Mouse (Mus musculus): ENCODE measurements at regions not wholly inside any gene's neighbourhood (a gene's known extent, or its start where the extent isn't known, plus 50 kb on each side); places are given as distances from the start of the nearest gene placed in this dataset.

DNA sequence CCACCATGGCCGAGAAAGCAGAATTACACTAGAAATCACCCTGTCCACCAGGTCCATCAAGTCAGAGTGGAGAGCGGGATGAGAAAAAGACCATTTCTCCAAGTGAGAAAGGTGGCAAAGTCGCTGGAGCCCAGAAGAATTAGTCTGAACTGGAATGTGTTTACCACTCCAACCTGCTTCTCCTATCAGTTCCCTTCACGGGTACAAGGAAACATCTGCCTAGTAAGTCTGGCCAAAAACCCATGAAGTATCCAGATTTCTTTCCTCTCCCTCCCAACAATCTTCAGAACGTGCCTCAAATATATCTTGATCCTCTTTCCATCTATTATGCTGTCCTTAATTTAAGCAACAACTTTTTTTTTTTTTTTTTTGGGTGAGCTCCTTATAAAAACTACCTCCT lies 94.2 kb upstream of the Jun start:
- no peaks in the 10 kb centered on the region for H3K9me3 ChIP-seq (ENCODE audit: control insufficient read depth, low read length)
- 81% methylated on average over 5 of the region's 5 CpGs for WGBS
- H3K27me3 ChIP-seq (ENCODE audit: control insufficient read depth, insufficient read depth, low read length) = no peaks in the 10 kb centered on the region
- no peak overlapping the region for H3K4me2 ChIP-seq (replicated peaks; ENCODE audit: low read depth)
- no peaks in the 10 kb centered on the region for H3K4me1 ChIP-seq (replicated peaks; ENCODE audit: control insufficient read depth, insufficient read depth)
- ATAC-seq (ENCODE audit: low FRiP score, low TSS enrichment) (no peak), DNase-seq (ENCODE audit: low spot score) (no peak)
- no peak for TF ChIP-seq EP300 (optimal IDR thresholded peaks at IDR 0.05)
- no peak for TF ChIP-seq CTCF (IDR thresholded peaks at IDR 0.05; ENCODE audit: low read depth)
- H3K36me3 ChIP-seq (ENCODE audit: control insufficient read depth, insufficient read depth, low read length) = no peaks in the 10 kb centered on the region
- no peak overlapping the region for H3K4me3 ChIP-seq (ENCODE audit: low read depth, low read length)
- no peak overlapping the region for H3K27ac ChIP-seq (replicated peaks)
- no peak overlapping the region for H3K9ac ChIP-seq (ENCODE audit: low read length)

DNA sequence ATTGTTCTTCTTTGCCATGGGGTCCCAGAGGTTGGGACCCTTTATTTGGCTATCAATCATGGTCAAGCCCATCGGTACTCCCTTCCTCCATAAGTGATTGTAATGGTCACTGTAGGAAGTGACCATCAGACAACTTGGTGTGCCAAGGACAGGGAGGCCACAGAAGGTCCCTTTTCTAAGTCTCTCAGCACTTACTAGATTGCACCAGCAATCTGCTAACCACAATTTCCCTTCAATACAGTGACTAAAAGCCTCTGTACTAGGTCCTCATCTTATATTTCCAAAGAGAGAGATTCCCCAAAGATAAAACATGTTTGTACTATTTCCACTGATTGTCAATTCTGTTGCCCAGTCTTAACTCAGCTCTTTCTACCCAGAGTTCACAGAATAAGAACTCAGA lies 96.6 kb upstream of the Jun start:
- Histone ChIP-seq H3K36me3 (ENCODE audit: control insufficient read depth, insufficient read depth, low read length) (no peaks in the 10 kb centered on the region), H3K9me3 (ENCODE audit: control insufficient read depth, low read length) (no peaks in the 10 kb centered on the region), H3K27me3 (ENCODE audit: control insufficient read depth, insufficient read depth, low read length) (no peaks in the 10 kb centered on the region), H3K9ac (ENCODE audit: low read length) (no peak overlapping the region), H3K4me1 (replicated peaks; ENCODE audit: control insufficient read depth, insufficient read depth) (peaks cover 2% of the 10 kb centered on the region; the same call in 1 of the 2 replicates), H3K4me2 (replicated peaks; ENCODE audit: low read depth) (no peak overlapping the region), H3K27ac (replicated peaks) (no peak overlapping the region), H3K4me3 (ENCODE audit: low read depth, low read length) (no peak overlapping the region)
- ATAC-seq (ENCODE audit: low FRiP score, low TSS enrichment) (no peak), DNase-seq (ENCODE audit: low spot score) (no peak)
- WGBS = 42% methylated on average over 1 of the region's 1 CpGs
- no peak for TF ChIP-seq EP300 (optimal IDR thresholded peaks at IDR 0.05)
- no peak for TF ChIP-seq CTCF (IDR thresholded peaks at IDR 0.05; ENCODE audit: low read depth)

DNA sequence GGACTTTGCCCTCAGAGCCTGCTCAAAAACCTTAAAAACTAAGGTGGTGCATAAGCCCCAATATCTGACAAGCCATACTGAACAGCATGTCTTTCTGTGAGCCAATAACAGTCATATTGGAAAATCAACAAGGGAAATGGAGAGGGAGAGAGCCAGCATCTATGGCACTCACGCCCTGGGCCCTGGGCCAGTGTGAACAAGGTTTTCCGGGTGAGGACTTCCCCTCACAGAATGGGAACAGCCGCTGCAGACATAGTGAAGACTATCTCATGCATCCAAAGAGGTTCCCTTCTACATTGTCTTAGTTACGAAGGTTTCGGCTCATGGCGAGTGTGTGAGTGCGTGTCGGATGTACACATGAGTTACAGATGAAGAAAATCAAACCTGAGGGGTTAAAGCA lies 99.7 kb upstream of the Jun start:
- H3K36me3 ChIP-seq (ENCODE audit: control insufficient read depth, insufficient read depth, low read length) = no peaks in the 10 kb centered on the region
- H3K9me3 ChIP-seq (ENCODE audit: control insufficient read depth, low read length) = no peaks in the 10 kb centered on the region
- H3K27me3 ChIP-seq (ENCODE audit: control insufficient read depth, insufficient read depth, low read length) = no peaks in the 10 kb centered on the region
- no peak for DNase-seq (ENCODE audit: low spot score)
- no peak overlapping the region for H3K4me3 ChIP-seq (ENCODE audit: low read depth, low read length)
- TF ChIP-seq EP300 (optimal IDR thresholded peaks at IDR 0.05) = no peak
- TF ChIP-seq CTCF (IDR thresholded peaks at IDR 0.05; ENCODE audit: low read depth) = no peak
- no peak overlapping the region for H3K27ac ChIP-seq (replicated peaks)
- no peak overlapping the region for H3K9ac ChIP-seq (ENCODE audit: low read length)
- WGBS = 82% methylated on average over 8 of the region's 8 CpGs
- H3K4me2 ChIP-seq (replicated peaks; ENCODE audit: low read depth) = no peak overlapping the region
- no peak for ATAC-seq (ENCODE audit: low FRiP score, low TSS enrichment)
- peaks cover 10% of the 10 kb centered on the region for H3K4me1 ChIP-seq (replicated peaks; ENCODE audit: control insufficient read depth, insufficient read depth)

DNA sequence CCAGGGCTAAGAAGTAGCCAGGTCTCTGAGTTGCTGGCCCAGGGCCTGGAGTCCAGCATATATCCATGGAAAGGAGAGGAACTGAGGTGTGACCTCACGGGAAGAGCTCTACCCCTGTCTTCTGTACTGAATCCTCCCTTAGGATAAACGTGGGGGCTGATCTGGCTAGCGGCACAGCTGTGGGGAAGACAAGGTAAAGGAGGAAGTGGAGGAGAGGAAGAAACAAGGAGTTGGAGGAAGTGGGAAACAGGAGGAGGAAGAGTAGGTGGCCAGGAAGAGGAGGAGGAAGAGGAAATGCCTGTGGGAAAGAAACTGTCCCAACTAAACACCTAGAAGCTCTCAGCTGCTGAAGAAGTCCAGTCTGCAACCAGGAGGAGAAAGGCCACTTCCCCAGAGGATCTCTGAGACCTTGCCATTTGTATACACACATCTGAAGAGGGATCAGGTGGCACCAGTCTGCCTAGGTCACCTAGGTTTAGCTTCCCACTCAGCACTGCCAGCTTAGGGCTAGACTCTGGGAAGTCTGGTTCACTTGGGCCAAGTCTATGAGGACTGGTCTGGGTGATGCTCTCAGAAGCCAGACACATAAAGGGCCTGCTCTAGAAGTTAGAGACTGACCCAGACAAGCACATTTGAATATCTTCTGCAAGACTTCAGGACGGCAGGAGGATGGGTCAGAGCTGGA lies 100.6 kb upstream of the Jun start:
- WGBS = 72% methylated on average over 4 of the region's 4 CpGs
- Histone ChIP-seq H3K9ac (ENCODE audit: low read length) (no peak overlapping the region), H3K4me1 (replicated peaks; ENCODE audit: control insufficient read depth, insufficient read depth) (peaks cover 12% of the 10 kb centered on the region), H3K27ac (replicated peaks) (no peak overlapping the region; the same call in 1 of the 2 replicates), H3K4me3 (ENCODE audit: low read depth, low read length) (no peak overlapping the region), H3K4me2 (replicated peaks; ENCODE audit: low read depth) (no peak overlapping the region), H3K27me3 (ENCODE audit: control insufficient read depth, insufficient read depth, low read length) (no peaks in the 10 kb centered on the region), H3K36me3 (ENCODE audit: control insufficient read depth, insufficient read depth, low read length) (no peaks in the 10 kb centered on the region), H3K9me3 (ENCODE audit: control insufficient read depth, low read length) (no peaks in the 10 kb centered on the region)
- TF ChIP-seq CTCF (IDR thresholded peaks at IDR 0.05; ENCODE audit: low read depth) = no peak
- no peak for ATAC-seq (ENCODE audit: low FRiP score, low TSS enrichment)
- DNase-seq (ENCODE audit: low spot score) = no peak

GRCm38 (mm10) chr4:95153737-95154287 lies 101.8 kb upstream of the Jun start:
- DNase-seq (ENCODE audit: low spot score) (peak; percentile 85), ATAC-seq (ENCODE audit: low FRiP score, low TSS enrichment) (peak; percentile 93)
- 0 out of 2 replicates have a peak overlapping the region, but pooled peaks have one; percentile 2 for H3K4me2 ChIP-seq (replicated peaks; ENCODE audit: low read depth)
- peak overlapping the region; percentile 91 for H3K27ac ChIP-seq (replicated peaks)
- TF ChIP-seq CTCF (IDR thresholded peaks at IDR 0.05; ENCODE audit: low read depth) = no peak
- TF ChIP-seq EP300 (optimal IDR thresholded peaks at IDR 0.05) = no peak
- H3K9me3 ChIP-seq (ENCODE audit: control insufficient read depth, low read length) = no peaks in the 10 kb centered on the region
- H3K27me3 ChIP-seq (ENCODE audit: control insufficient read depth, insufficient read depth, low read length) = no peaks in the 10 kb centered on the region
- H3K4me3 ChIP-seq (ENCODE audit: low read depth, low read length) = no peak overlapping the region
- H3K9ac ChIP-seq (ENCODE audit: low read length) = peak overlapping the region; percentile 27
- H3K36me3 ChIP-seq (ENCODE audit: control insufficient read depth, insufficient read depth, low read length) = no peaks in the 10 kb centered on the region
- 15% methylated on average over 6 of the region's 6 CpGs for WGBS
- H3K4me1 ChIP-seq (replicated peaks; ENCODE audit: control insufficient read depth, insufficient read depth) = peaks cover 15% of the 10 kb centered on the region

DNA sequence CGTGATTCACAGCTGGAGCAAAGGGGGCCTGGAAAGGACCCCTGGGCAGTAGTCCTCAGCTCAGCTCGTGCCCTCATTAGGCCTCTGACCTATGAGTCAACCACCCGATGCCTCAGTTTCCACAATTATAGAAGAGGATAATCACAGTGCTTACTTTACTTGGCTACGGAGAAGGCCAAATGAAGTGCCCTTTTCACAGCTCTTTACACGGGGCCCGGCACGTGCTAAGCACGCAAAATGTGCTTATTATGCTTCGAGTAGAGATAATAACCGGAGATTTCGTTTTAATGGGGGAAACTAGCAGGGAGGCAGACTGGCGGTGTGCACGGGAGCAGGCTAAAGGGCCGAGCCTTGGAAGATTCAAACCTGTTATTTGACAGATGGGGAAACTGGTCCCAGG lies 102.4 kb upstream of the Jun start:
- Histone ChIP-seq H3K27ac (replicated peaks) (peak overlapping the region; percentile 91), H3K9me3 (ENCODE audit: control insufficient read depth, low read length) (no peaks in the 10 kb centered on the region), H3K4me3 (ENCODE audit: low read depth, low read length) (no peak overlapping the region), H3K27me3 (ENCODE audit: control insufficient read depth, insufficient read depth, low read length) (no peaks in the 10 kb centered on the region), H3K4me2 (replicated peaks; ENCODE audit: low read depth) (no peak overlapping the region), H3K9ac (ENCODE audit: low read length) (peak overlapping the region; percentile 23; the same call in 1 of the 2 replicates), H3K4me1 (replicated peaks; ENCODE audit: control insufficient read depth, insufficient read depth) (peaks cover 15% of the 10 kb centered on the region), H3K36me3 (ENCODE audit: control insufficient read depth, insufficient read depth, low read length) (no peaks in the 10 kb centered on the region)
- ATAC-seq (ENCODE audit: low FRiP score, low TSS enrichment) (no peak), DNase-seq (ENCODE audit: low spot score) (no peak)
- 59% methylated on average over 14 of the region's 14 CpGs for WGBS
- no peak for TF ChIP-seq EP300 (optimal IDR thresholded peaks at IDR 0.05)
